Mouse (Mus musculus) hematopoietic stem cell, adult 5-6 weeks (primary cell): ENCODE measurements at regions not wholly inside any gene's neighbourhood (a gene's known extent, or its start where the extent isn't known, plus 50 kb on each side); places are given as distances from the start of the nearest gene placed in this dataset.

Experiments
- ATAC-seq, 2 experiments: fragments of 125-278 bp in 1 of 2; replicated peaks in 1 of 2; 2 replicates each; pipeline ENCODE4 v1.8.0; 2016 to 2017; ENCODE audit warnings: inconsistent platforms in 2 of 2, mild to moderate bottlenecking in 2 of 2, moderate number of reproducible peaks in 2 of 2, low read depth in 1 of 2, moderate TSS enrichment in 1 of 2; ENCODE audit not compliant: low FRiP score in 2 of 2, poor library complexity in 2 of 2, severe bottlenecking in 2 of 2, insufficient read depth in 1 of 2, low TSS enrichment in 1 of 2

DNA sequence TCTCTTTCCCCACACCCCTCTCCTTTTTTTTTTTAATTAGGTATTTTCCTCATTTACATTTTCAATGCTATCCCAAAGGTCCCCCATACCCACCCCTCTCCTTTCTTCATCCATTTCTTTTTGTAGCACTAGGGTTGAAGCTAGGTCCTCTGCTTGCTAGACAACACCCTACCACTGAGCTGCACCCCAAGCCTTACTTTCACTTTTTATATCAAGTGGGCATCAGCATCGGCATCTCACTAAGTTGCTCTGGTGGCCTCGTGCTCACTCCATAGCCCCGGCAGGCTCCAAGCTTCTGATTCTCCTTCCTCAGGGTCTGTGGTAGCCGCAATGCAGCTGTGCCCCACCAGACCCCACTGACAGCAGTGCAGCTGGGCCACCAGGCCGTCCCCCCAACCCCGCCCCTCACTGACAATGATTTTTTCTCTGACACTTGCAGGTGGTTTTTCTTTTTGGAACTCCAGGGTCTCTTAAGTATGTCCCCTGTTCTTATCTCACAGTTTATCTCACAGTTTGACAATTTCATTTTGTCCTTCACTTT lies 77.5 kb downstream of the Nufip1 start:
- ATAC-seq: peak; percentile 56 to 77; a peak in 3 of 4 replicates

DNA sequence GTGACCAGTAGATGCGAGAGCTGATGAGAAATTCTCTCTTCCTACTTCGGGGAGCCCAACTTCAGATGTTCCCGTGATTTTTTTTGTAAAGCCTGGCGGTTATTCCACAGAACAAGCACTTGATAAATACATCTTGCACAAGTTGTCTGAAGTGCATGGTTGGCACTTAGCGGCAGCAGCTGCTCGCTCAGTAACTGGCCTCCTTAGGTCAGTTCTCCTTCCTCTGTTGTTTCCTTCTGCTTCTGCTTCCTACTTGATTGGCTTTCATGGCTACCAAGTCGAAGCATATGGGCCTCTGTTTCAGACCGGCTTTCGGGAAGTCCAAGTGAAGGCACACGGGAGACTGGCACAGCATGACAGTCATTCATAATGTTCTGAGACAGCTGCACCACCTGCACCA lies 84.6 kb downstream of the Nufip1 start:
- peak; percentile 28 to 51; a peak in 2 of 4 replicates for ATAC-seq

DNA sequence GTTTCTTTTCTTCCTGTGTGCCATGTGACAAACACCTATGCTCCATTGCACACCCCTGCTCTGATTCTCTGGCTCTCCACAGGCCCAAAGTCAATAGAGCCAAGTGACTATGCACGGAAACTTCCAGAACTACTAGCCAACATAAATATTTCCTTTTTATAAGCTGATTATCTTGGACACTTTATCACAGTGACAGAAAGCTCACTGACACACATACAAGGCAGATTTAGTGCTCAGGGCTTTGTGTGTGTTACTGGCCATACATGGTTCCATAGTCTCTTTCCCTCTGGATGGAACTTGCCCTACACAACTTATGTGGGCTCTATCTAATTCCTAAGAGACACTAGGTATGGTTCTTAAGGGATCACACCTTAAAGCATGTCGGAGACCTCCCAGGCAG lies 86.7 kb downstream of the Nufip1 start:
- ATAC-seq: no peak

DNA sequence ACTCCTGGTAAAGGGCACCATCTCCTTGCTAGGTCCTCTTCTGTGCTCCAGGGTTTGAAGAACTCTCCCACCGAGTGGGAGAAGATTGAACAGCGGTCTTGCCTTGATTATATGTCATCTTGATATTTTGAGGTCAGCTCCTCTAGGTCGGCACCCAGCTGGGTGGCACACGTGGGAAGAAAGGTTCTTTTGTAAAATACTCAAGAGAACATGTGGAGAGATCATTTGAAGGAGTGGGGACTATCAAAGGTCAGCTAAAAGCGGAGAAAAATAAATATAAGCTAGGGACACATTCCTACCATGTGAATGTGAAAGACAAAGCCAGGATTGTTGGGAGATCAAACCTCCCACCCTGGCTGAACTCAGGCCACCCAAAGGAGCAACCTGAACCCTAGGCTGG lies 87.7 kb downstream of the Nufip1 start:
- no peak for ATAC-seq

DNA sequence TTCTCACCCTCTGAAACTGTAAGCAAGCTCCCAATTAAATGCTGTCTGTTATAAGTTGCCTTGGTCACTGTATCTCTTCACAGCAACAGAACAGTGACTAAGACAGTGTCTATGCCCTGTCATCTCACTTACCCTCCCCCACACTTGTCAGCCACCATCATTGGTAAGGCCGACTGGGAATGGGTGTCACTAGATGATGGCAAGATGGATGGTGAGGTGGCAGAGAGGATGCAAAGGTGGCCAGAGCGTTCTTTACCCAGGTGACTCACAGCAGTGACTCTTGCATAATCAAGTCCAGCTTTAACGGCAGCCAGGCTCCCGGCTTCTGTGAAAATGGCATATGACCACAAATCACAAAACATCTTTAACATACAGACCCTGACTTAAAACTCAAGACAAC lies 91.9 kb downstream of the Nufip1 start:
- no peak for ATAC-seq

DNA sequence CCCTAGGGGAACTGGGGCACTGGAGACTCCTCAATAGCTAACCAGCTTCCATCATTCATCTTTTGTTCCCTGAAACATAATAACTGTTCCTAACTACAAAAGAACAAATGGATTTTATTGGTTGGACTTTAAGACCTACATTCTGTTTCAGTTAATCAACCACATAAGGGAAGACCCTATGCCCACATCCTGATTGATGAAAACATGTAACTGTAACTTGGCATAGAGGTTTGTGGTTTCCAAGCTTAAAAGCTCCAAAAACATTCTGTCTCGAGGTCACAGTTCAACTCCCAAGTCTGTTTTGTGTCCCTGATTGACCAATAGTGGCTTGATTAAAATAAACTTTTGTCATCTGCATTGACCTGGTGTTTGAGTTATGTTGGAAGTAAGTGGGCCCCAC lies 92.4 kb downstream of the Nufip1 start:
- ATAC-seq: no peak; a peak in 1 of 4 replicates

DNA sequence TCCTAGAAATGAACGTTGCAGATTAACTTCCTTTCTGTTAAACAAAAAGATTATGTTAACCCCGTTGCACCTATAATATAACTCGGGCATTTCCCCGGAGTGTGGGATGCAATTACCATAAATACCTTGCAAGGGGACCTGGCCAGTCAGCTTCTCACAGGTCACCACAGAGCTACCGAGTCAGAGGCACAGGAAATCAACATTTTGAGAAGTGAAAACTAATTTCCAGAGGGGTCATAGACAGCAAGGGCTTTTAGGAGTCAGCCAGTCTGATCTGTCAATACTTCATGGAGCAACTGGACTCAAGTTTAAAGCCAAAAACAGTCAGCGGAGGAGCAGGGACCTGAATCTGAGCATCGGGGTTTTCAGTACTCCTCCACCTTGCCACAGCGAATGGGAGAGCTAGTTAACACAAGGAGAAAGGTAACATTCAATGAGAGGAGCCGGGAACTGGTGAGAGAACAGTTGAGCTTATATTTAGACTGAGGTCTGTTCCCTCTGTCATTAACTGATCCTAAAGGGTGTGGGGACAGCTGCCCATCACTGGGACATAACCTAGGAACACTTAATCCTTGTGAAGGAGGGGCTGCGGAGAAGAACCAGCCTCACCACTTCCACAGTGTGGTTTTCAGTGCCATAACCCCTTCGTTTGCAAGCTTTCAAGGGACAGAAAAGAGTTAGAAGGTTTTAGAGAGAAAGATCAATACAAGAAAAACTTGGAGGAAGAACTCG lies 105.9 kb downstream of the Nufip1 start:
- ATAC-seq: 0 out of 4 replicates have a peak, but pooled peaks of 1 of the 2 experiments have one; percentile 5

DNA sequence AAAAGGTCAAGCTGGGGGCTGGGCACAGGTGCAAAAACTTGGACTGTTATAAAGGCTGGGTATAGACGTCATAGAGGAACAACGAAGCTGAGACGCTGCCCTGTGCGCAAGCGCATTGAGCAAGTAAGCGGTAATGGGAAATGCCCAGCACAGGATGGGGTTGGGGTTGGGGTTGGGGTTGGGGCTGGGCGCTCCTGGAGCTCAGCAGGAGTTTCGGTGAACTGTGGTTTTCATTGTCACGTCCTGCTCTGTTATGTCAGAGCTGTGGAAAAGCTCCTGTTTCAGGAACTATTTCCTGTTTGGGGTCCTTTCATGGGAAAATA lies 106.4 kb downstream of the Nufip1 start:
- peak; percentile 69 to 86 for ATAC-seq

DNA sequence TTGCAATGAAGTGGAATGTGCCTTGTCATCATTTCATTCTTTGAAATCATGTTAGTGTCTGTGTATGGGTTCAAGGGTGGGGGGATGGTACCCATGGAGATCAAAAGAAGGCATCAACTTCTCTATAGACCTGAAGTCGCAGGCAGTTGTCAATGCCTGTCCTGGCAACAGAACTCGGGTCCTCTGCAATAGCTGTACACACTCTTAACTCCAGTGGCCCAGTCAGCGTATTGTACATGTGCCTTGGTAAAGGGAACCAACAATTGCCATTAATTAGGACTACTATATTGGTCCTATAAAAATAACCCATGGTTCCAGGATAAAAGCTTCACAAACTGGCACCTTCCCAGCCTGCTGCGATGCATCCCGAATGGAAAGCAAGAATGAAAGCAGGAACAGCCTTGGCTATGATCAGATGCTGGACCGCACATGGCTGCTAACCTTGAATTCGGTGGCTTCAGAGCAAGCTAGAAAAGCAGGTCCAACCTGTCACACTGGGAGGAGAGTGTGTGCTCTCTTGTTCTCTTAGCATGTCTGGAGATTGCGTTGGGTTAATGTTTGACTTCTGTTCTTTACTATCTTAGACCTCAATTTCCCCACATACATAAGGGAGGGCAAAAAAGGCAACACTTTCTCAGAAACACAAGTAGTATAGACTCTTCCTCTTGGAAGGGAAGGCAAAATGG lies 107.0 kb downstream of the Nufip1 start:
- no peak for ATAC-seq

DNA sequence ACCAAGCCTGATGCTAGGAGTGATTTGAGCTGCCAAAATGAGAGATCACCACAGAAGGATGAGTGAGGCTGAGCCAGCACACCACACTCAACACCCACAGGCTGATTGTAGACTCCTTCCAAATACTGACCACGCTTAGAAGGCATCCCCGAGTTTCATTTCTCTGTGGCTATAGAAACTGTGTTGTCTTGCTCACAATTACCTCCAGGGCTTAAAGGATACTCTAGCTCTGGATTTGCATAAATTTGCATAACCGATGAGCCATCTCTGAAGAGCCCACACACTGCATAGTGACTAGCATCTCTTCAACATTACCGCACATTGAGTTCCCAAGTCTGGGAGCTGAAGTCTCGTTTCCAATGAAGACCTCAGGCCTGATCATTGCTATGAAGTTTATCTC lies 110.3 kb downstream of the Nufip1 start:
- no peak for ATAC-seq

DNA sequence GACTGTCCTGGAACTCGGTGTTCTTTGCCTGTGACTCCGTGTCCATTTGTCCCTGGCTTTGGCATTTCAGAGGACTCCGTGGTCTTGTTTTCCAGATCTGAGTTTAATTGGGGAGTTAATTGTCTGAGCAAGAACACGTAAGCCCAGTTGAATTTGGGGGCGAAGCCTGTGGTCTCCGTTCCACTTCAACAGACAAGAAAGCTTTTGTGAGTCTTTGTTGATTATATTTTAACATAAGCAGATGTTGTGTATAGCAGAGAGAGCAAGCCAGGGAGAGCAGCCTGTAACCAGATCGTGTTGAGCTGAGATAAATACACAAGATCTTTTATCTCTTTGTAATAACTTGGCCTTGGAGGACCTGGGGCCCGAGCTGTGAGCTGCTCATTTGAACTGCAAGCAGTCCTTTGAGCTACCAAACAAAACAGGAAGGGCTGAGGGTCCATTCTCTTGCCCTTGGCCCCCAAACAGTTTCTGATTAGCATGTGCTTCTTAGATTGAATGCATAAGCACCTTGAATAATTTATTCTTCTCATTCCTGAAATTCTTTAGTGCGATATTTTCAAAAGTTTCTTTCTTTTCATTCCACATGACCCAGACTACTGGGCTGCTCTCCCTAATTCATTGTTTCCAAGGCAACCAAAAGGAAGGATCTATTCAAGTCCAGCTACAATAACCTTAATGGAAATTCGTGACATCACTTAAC lies 111.1 kb downstream of the Nufip1 start:
- no peak for ATAC-seq

DNA sequence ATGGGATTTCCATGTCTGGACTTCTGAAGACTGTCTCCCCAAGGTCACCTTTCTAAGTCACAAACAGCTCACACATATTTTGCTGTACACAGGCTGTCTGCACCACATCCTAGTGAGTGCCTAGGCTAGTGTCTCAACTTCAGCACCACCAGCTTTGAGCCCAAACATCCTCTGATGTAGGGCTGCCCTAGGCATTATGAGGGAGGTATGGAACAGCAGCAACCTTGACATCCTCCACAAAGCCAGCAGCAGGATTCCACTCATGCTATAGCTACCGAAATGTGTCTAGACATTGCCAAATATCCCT lies 111.6 kb downstream of the Nufip1 start:
- ATAC-seq: no peak

DNA sequence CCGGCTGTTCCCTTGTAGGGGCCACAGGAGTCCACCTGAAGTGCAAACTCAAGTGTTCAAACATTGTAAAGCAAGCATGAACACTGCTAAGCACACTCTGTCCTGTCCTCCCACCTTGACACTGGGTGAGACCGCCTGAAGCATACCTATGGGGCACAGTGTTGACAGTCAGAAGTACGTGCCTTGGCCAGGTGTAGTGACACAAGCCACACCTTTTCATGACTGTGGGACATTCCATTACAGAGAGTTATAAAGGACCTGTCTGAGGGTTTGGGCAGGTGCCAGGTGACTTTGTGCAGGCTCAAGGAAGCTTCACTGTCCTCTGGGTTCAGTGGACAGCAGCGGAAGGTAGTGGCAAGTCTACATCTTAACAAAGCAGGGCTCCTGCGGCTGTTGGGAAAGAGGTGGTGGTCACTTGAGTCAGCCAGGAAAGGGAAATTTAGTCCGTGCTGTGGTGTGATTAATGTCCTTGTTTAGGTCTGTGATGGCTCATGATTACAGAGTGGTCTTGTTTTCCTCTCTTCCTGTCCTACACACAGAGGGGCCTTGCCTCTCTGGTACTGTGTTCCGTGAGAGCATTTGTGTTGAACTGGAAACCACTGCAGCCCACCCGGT lies 112.5 kb downstream of the Nufip1 start:
- no peak for ATAC-seq

DNA sequence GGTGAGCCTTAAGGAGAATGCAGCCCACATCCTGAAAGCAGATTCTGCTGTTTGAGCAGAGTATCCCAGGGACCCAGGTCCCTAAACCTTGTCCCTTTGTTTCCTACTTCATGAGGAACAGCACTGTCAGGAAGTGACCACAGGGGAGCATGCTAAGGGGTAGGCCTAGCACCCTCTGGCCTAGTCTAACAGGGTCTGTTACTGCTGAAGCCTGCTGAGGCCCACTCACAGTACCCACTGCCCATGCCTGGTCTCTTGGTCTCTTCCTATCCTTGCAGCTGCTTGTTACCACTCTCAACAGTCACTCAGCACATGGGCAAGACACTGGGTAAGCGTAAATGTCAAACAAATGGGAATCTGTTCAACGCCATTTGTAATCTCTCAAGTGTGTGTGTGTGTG lies 113.2 kb downstream of the Nufip1 start:
- no peak for ATAC-seq

DNA sequence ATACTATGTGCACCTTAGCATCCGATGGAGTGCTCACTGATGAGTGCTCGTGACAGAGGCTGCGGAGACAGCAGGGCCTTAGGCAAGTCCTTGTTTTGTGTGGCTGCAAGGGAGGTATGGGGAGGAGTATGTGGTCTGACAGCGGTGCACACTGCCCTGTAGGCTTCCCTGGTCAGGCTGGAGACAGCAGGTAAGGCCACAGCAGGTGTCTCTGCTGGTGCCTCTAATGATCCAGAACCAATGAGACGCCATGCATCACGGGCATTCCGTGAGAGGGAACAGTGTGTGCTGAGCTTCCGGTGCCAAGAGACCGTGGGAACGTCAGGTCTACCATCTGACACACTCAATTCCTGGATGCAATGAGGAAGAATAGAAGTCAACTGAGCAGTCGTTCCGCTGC lies 114.8 kb downstream of the Nufip1 start:
- no peak for ATAC-seq

DNA sequence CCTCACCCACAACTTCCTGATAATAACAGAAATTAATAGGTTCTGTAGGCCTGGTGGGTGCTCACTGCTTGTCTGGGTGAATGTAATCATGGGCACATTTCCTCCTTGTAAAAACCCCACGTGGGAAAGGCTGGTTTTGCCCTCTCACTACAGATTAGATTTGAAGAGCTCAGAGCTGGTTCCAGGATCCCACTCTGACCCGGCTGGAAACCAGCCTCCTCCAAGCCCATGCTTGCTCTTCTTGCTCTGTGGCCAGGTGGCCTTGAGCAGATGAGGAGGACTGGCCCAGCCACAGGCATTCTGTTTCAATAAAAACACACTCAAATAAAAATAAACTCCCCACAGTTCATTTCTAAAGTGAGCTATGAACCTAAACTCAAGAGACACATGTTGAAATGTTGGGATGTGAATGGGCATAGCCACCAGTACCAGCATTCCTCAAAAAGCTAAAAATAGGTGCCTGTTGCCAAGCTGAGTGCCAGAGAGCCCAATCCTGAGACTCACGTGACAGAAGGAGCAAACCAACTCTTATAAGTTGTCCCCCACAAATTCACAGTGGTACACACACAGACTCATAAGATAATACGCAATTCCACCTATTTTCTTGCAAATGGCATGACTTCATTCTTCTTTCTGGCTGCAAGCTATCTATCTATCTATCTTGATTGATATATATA lies 116.1 kb downstream of the Nufip1 start:
- no peak for ATAC-seq

DNA sequence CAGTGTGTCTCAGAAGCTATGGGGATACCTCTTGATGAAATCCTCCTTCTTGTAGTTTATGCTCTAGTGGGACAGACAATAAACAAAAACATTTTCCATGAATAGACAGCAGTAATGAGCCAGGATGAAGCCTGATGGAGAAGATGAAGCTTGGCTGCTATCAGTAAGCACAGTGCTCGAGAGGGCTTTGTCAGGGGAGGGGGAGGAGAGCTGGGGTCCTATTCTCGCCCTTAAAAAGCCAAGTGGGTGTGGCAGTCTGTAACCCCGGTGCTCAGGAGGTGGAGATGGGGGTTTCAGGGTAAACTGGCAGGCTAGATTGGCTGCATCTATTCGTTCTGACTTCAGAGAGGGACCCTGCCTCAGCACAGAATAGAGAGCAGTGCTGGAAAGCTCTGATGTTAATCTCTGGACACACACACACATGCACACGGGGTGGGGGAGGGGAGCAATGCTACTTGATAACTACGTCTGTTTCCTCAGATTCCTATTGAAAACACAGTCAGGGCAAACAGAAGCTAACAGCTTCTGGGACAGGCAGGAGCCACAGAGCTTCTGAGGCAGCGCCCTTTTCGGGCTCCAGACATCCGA lies 118.4 kb downstream of the Nufip1 start:
- no peak for ATAC-seq
